Mouse (Mus musculus) MEL (cell line): Measurements from ENCODE around the gene Rab3gap2. TPM values are rescaled to one million over a fixed set of nuclear protein-coding genes. Genes with fewer than 3 reads are reported as not detected.

Experiments used
- DNase-seq: peaks from one replicate; pipeline ENCODE4 v3.0.0; 2011; ENCODE audit warnings: low read depth, low spot score
- H3K27ac ChIP-seq: 2 replicates; pipeline ENCODE4 v1.5.1; 2012; ENCODE audit warnings: low read depth, mild to moderate bottlenecking, control low read depth, low read length, moderate library complexity; ENCODE audit not compliant: control insufficient read depth
- H3K27me3 ChIP-seq, 2 experiments: fragments of 150-350 bp in 1 of 2; sonication (generic) in 1 of 2; 2 replicates each; pipeline ENCODE4 v1.6.1; 2012; ENCODE audit warnings: low read length in 2 of 2, mild to moderate bottlenecking in 2 of 2, improper control_type of control experiment in 1 of 2, moderate library complexity in 1 of 2; ENCODE audit not compliant: insufficient read depth in 2 of 2, control insufficient read depth in 1 of 2
- H3K36me3 ChIP-seq, 2 experiments: 2 replicates each; pipeline ENCODE4 v1.6.1; 2012 to 2014; ENCODE audit warnings: low read length in 2 of 2, improper control_type of control experiment in 1 of 2, inconsistent platforms in 1 of 2, mild to moderate bottlenecking in 1 of 2; ENCODE audit not compliant: insufficient read depth in 2 of 2, control insufficient read depth in 1 of 2
- H3K4me1 ChIP-seq, 2 experiments: fragments of 150-350 bp in 1 of 2; sonication (generic) in 1 of 2; 2 replicates each; pipeline ENCODE4 v1.6.1; 2012; ENCODE audit warnings: low read length in 2 of 2, improper control_type of control experiment in 1 of 2, mild to moderate bottlenecking in 1 of 2; ENCODE audit not compliant: insufficient read depth in 2 of 2, control insufficient read depth in 1 of 2
- H3K4me3 ChIP-seq, 2 experiments: fragments of 150-350 bp in 1 of 2; sonication (generic) in 1 of 2; 2 replicates each; pipeline ENCODE4 v1.5.1; 2012; ENCODE audit warnings: low read depth in 2 of 2, low read length in 2 of 2, mild to moderate bottlenecking in 2 of 2, moderate library complexity in 2 of 2, control low read depth in 1 of 2, improper control_type of control experiment in 1 of 2; ENCODE audit not compliant: control insufficient read depth in 1 of 2, insufficient read depth in 1 of 2
- H3K79me2 ChIP-seq: 2 replicates; pipeline ENCODE4 v1.6.1; 2012; ENCODE audit warnings: mild to moderate bottlenecking, low read length, moderate library complexity; ENCODE audit not compliant: control insufficient read depth, poor library complexity, insufficient read depth
- H3K9ac ChIP-seq: 2 replicates; pipeline ENCODE4 v1.6.1; 2012; ENCODE audit warnings: low read depth, mild to moderate bottlenecking, control low read depth, low read length, moderate library complexity; ENCODE audit not compliant: control insufficient read depth, poor library complexity, severe bottlenecking
- H3K9me3 ChIP-seq: fragments of 150-350 bp; sonication (generic); replicated peaks from 2 replicates; pipeline ENCODE4 v1.6.1; 2012; ENCODE audit warnings: mild to moderate bottlenecking, low read length, improper control_type of control experiment, moderate library complexity; ENCODE audit not compliant: insufficient read depth
- BHLHE40 ChIP-seq: IDR thresholded peaks from 2 replicates; pipeline ENCODE4 v1.6.1; 2012; ENCODE audit warnings: low read depth, mild to moderate bottlenecking, inconsistent platforms, low read length, improper control_type of control experiment, borderline replicate concordance
- CHD1 ChIP-seq: IDR thresholded peaks from 2 replicates; pipeline ENCODE4 v1.6.1; 2012; ENCODE audit warnings: low read depth, mild to moderate bottlenecking, inconsistent platforms, low read length, improper control_type of control experiment
- GABPA ChIP-seq: IDR thresholded peaks from 2 replicates; pipeline ENCODE4 v1.6.1; 2012; ENCODE audit warnings: low read depth, mild to moderate bottlenecking, inconsistent platforms, low read length, improper control_type of control experiment, moderate library complexity
- KAT2A ChIP-seq: conservative IDR thresholded peaks from 2 replicates; pipeline ENCODE4 v1.6.1; 2012; ENCODE audit warnings: low read depth, low read length, improper control_type of control experiment, inconsistent platforms
- MEF2A ChIP-seq: IDR thresholded peaks from 2 replicates; pipeline ENCODE4 v1.6.1; 2014; ENCODE audit warnings: low read depth, mild to moderate bottlenecking, inconsistent platforms, low read length, improper control_type of control experiment; ENCODE audit not compliant: poor library complexity, insufficient replicate concordance, severe bottlenecking; ENCODE audit errors: extremely low read depth
- NELFE ChIP-seq: IDR thresholded peaks from 2 replicates; pipeline ENCODE4 v1.6.1; 2011; ENCODE audit warnings: low read depth, low read length, improper control_type of control experiment
- POLR2AphosphoS5 ChIP-seq: IDR thresholded peaks from 2 replicates; pipeline ENCODE4 v1.6.1; 2012; ENCODE audit warnings: low read depth, borderline replicate concordance, mild to moderate bottlenecking, inconsistent platforms, low read length, moderate library complexity, mixed read lengths
- RAD21 ChIP-seq: IDR thresholded peaks from 2 replicates; pipeline ENCODE4 v1.6.1; 2011; ENCODE audit warnings: mild to moderate bottlenecking, low read depth, low read length, improper control_type of control experiment
- RCOR1 ChIP-seq: IDR thresholded peaks from 2 replicates; pipeline ENCODE4 v1.6.1; 2012; ENCODE audit warnings: low read depth, mild to moderate bottlenecking, inconsistent platforms, low read length, improper control_type of control experiment
- SIN3A ChIP-seq: IDR thresholded peaks from 2 replicates; pipeline ENCODE4 v1.6.1; 2012; ENCODE audit warnings: low read length, improper control_type of control experiment, inconsistent platforms
- SMC3 ChIP-seq: IDR thresholded peaks from 2 replicates; pipeline ENCODE4 v1.6.1; 2011; ENCODE audit warnings: low read depth, low read length, improper control_type of control experiment
- TBP ChIP-seq: IDR thresholded peaks from 2 replicates; pipeline ENCODE4 v1.8.0; 2011; ENCODE audit warnings: low read depth, low read length, improper control_type of control experiment
- USF1 ChIP-seq: IDR thresholded peaks from 2 replicates; pipeline ENCODE4 v1.6.1; 2014; ENCODE audit warnings: low read depth, mild to moderate bottlenecking, inconsistent platforms, low read length, improper control_type of control experiment, moderate library complexity
- ZNF384 ChIP-seq: IDR thresholded peaks from 2 replicates; pipeline ENCODE4 v1.6.1; 2012; ENCODE audit warnings: low read depth, mild to moderate bottlenecking, inconsistent platforms, low read length, improper control_type of control experiment
- polyA plus RNA-seq, 2 experiments: library from polyadenylated mRNA; stranded (reverse) in 1 of 2; unstranded in 1 of 2; fragments of >175 nt in 1 of 2; fragments of >200 nt in 1 of 2; gene quantifications; 2 replicates each; pipeline versions ENCODE4 v1.2.1 to v1.2.4; 2012; ENCODE audit warnings: low replicate concordance in 2 of 2, low read depth in 1 of 2; ENCODE audit not compliant: insufficient read length in 2 of 2, insufficient read depth in 1 of 2, missing spikeins in 1 of 2
- total RNA-seq: library from RNA; depleted of rRNA; stranded (reverse); fragments of 300-350 nt; gene quantifications from 2 replicates; pipeline ENCODE4 v1.2.3, GENCODE M21; 2012

Gene Rab3gap2
- total and polyA plus RNA-seq, 3 experiments, result 24.1 to 40.1 TPM; not detected in 1

DNA sequence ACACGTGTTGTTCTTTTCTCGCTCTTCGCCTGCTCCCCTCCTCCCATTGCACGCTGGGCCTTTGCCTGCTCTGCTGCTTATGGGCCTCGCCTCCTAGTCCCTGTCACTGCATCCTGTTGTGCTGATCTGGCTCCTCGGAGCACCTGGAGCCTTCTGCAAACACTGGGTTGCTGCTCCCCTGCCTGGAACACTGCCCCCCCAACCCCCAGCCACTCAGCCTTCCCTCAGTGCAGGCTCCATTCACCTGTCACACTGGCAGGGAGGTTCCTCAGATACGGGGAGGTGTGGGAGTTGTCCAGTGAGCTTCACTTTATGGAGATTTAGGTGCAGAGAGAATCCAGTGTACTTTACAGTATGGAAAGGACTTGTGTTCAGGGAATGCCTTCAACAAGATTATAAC is 41.5 kb downstream of the Rab3gap2 start (continued):
- TF ChIP-seq MEF2A, result no peak

DNA sequence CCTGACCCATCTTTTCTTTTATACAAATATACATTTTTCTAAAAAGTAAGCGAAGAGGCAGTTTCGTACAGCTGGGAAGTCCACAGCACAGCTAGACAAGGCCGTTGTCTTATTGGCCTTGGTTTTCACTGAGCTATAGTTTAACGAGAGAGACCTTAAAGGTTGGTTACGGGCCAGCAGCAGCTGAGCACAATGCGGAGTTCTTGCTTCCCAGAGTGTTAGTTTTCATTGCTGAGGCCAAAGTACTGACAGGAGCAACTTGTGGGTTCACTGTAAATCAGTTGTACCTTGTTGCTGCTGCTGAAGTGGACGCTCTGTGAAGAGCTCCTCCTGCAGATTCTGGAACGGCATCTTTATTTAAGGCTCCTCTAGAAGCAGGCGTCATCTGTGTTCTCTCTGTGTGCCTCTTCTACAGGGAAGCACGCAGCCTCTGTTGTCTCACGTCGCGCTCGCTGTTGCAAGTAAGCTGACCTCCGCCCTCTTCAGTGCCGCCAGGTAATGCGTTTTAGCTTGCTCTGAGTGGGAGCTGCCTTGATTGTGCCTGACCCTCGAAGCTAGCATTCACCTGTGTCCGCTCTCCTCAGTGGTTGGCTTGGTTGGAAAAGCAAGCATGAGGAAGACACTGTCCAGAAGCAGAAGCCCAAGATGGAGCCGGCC is 43.6 kb downstream of the Rab3gap2 start:
- no peaks in the 10 kb centered on the region for H3K9me3 ChIP-seq
- no peak overlapping the region for H3K9ac ChIP-seq
- DNase-seq, result no peak
- H3K27me3 ChIP-seq, result no peaks in the 10 kb centered on the region
- H3K27ac ChIP-seq, result no peak overlapping the region
- H3K36me3 ChIP-seq, result peaks cover 0 to 9% of the 10 kb centered on the region in 2 experiments; a peak in 2 of 4 replicates
- H3K79me2 ChIP-seq, result no peaks in the 10 kb centered on the region
- H3K4me1 ChIP-seq, result no peaks in the 10 kb centered on the region
- H3K4me3 ChIP-seq, result no peak overlapping the region
- TF ChIP-seq ZNF384, result no peak
- TF ChIP-seq SMC3, result no peak
- TF ChIP-seq NELFE, result no peak
- TF ChIP-seq BHLHE40, result no peak
- no peak for TF ChIP-seq KAT2A
- no peak for TF ChIP-seq USF1

DNA sequence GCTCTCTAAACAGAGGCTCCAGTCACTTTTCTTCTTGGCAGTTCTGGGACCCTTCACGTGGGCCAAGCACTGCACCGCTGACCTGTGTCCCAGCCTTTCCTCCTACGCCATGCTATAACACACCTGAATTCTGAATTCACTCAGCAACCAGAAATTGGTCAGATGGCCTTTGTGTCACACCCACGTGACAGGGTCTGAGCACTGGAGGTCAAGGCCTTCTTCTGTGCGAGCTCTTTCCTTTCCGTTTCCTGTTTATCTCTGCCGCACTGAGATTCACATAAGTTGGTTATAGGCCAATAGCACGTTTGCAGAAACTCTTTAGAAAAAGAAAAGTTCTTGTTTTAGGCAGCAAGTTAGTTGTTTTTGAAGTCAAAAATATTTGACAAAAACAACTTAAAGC is 44.8 kb downstream of the Rab3gap2 start:
- Histone ChIP-seq H3K27ac (no peak overlapping the region), H3K9ac (no peak overlapping the region), H3K4me3 (no peak overlapping the region), H3K4me1 (no peaks in the 10 kb centered on the region), H3K9me3 (no peaks in the 10 kb centered on the region), H3K27me3 (no peaks in the 10 kb centered on the region), H3K79me2 (no peaks in the 10 kb centered on the region), H3K36me3 (peaks cover 0 to 2% of the 10 kb centered on the region in 2 experiments; a peak in 2 of 4 replicates)
- no peak for DNase-seq
- TF ChIP-seq BHLHE40, result no peak
- TF ChIP-seq RCOR1, result no peak
- TF ChIP-seq RAD21, result no peak
- no peak for TF ChIP-seq USF1

DNA sequence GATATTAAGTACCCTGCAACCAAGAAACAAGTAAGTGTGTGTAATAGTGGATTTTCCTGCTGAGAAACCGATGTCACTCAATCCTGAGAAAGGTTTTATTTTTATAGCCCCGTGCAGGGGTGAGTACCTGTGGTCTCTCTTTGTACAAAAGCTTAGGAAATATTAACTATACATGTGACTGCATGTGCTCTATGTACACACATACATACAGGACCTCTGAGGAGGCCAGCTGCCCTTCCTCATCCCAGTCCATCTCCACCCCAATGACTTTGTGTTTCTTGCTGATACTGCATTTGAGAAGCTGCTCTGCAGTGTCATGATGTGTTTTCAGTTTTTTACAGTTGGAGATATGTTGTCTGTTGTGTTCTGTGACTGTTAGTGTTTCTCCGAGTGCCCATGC is 48.4 kb downstream of the Rab3gap2 start:
- Histone ChIP-seq H3K79me2 (no peaks in the 10 kb centered on the region), H3K36me3 (peaks cover 0 to 2% of the 10 kb centered on the region in 2 experiments; a peak in 2 of 4 replicates), H3K9me3 (no peaks in the 10 kb centered on the region), H3K4me1 (no peaks in the 10 kb centered on the region), H3K9ac (no peak overlapping the region), H3K27ac (no peak overlapping the region)
- no peak for DNase-seq
- TF ChIP-seq TBP (no peak), POLR2AphosphoS5 (no peak), CHD1 (no peak), NELFE (no peak), SIN3A (no peak), GABPA (no peak)
- TF ChIP-seq, all 39 proteins: peak for 0
- no peaks in the 10 kb centered on the region for H3K27me3 ChIP-seq
- no peak overlapping the region for H3K4me3 ChIP-seq
